ENCODE assay signal across 16 mouse cellular contexts in the genomic region with DNA sequence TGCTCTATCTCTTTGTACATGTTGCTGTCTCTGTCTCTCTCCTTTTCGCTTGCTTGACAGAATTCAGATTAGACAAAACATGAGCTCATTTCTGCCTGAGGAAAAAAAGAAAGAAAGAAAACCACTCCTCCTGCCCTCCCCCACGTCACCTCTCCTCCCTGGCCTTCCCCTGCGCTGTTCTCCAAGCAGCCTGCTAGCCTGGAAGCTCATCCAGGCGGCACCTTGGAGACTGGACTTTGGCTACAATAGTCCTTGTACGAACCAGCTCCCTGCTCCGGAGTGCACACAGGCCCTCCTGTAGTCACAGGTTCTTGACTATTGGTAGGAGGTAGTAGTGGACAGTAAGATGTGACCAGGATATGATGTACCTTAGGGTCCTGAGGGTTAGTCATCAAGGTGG.
DNase-seq lines count a peak whose midpoint lies in the region; ATAC-seq and TF ChIP-seq lines count a peak whose summit lies in the region.
"Had no signal": no experiment of that assay in that cellular context is flagged by ENCODE, and none has a peak within 500 bp of the region (broad histone marks: within the 10 kb centered on the region; RNA-seq: fewer than 3 reads in every experiment).

No protein-coding gene starts in this region.

- H3K36me3 ChIP-seq in heart, embryonic 12.5 days = no peaks in the 10 kb centered on the region
- H3K36me3 ChIP-seq in intestine, embryonic 14.5 days (ENCODE audit: control insufficient read depth, insufficient read depth, low read length) = no peaks in the 10 kb centered on the region
- H3K36me3 ChIP-seq in kidney, embryonic 15.5 days = no peaks in the 10 kb centered on the region
- no peaks in the 10 kb centered on the region for H3K36me3 ChIP-seq in limb, embryonic 14.5 days (ENCODE audit: control insufficient read depth, insufficient read depth, low read length)
- H3K36me3 ChIP-seq: limb, embryonic 13.5 days; midbrain, embryonic 15.5 days; neural tube, embryonic 12.5 days had no signal

- H3K27ac ChIP-seq in heart, embryonic 12.5 days (ENCODE audit: poor library complexity, severe bottlenecking) = no peak overlapping the region
- H3K27ac ChIP-seq in intestine, embryonic 14.5 days (ENCODE audit: low read depth) = no peak overlapping the region
- peak overlapping the region; percentile 65 for H3K27ac ChIP-seq in kidney, embryonic 15.5 days
- H3K27ac ChIP-seq in limb, embryonic 14.5 days (replicated peaks; ENCODE audit: low read depth, low read length) = peak overlapping the region; percentile 13; the same call in 1 of the 2 replicates
- H3K27ac ChIP-seq: limb, embryonic 13.5 days; midbrain, embryonic 15.5 days; neural tube, embryonic 12.5 days; stomach, postnatal 0 days had no signal

- H3K9me3 ChIP-seq in heart, embryonic 12.5 days (replicated peaks) = no peaks in the 10 kb centered on the region
- no peaks in the 10 kb centered on the region for H3K9me3 ChIP-seq in intestine, embryonic 14.5 days (ENCODE audit: control insufficient read depth, low read length)
- no peaks in the 10 kb centered on the region for H3K9me3 ChIP-seq in kidney, embryonic 15.5 days (replicated peaks)
- no peaks in the 10 kb centered on the region for H3K9me3 ChIP-seq in limb, embryonic 14.5 days (ENCODE audit: control insufficient read depth, low read length)
- H3K9me3 ChIP-seq: limb, embryonic 13.5 days; midbrain, embryonic 15.5 days; neural tube, embryonic 12.5 days had no signal

- H3K4me1 ChIP-seq in heart, embryonic 12.5 days (replicated peaks) = no peaks in the 10 kb centered on the region; the same call in 1 of the 2 replicates
- 0 out of 2 replicates have a peak, but pooled peaks cover 3% of the 10 kb centered on the region for H3K4me1 ChIP-seq in intestine, embryonic 14.5 days (replicated peaks; ENCODE audit: control insufficient read depth, insufficient read depth, low read length)
- H3K4me1 ChIP-seq in kidney, embryonic 15.5 days = peaks cover 30% of the 10 kb centered on the region
- peaks cover 20% of the 10 kb centered on the region for H3K4me1 ChIP-seq in limb, embryonic 14.5 days (ENCODE audit: control insufficient read depth, insufficient read depth, low read length)
- H3K4me1 ChIP-seq: midbrain, embryonic 15.5 days; neural tube, embryonic 12.5 days had no signal

- no peak overlapping the region for H3K4me2 ChIP-seq in heart, embryonic 12.5 days
- no peak overlapping the region for H3K4me2 ChIP-seq in intestine, embryonic 14.5 days (ENCODE audit: low read length)
- no peak overlapping the region for H3K4me2 ChIP-seq in kidney, embryonic 15.5 days
- H3K4me2 ChIP-seq in limb, embryonic 14.5 days (replicated peaks; ENCODE audit: low read depth, low read length, severe bottlenecking) = no peak overlapping the region
- H3K4me2 ChIP-seq: limb, embryonic 13.5 days; midbrain, embryonic 15.5 days; neural tube, embryonic 12.5 days had no signal

- DNase-seq in heart, adult 11 months = peak; percentile 22
- peak; percentile 32 for DNase-seq in intestine, embryonic 14.5 days (ENCODE audit: low spot score)
- DNase-seq in limb, embryonic 14.5 days (ENCODE audit: low spot score) = no peak
- no peak for DNase-seq in left cerebral cortex, adult 9 months (ENCODE audit: low spot score in 2 of 2)
- no peak for DNase-seq in gastrocnemius, postnatal 4 days (ENCODE audit: low spot score in 2 of 2)
- DNase-seq: adrenal gland, postnatal 14 days; heart, postnatal 36 days; lung, adult 2 months had no signal

- peaks cover 40% of the 10 kb centered on the region for H3K27me3 ChIP-seq in heart, embryonic 12.5 days (replicated peaks)
- no peaks in the 10 kb centered on the region for H3K27me3 ChIP-seq in intestine, embryonic 14.5 days (replicated peaks; ENCODE audit: control insufficient read depth, insufficient read depth, low read length)
- H3K27me3 ChIP-seq in kidney, embryonic 15.5 days = peaks cover 68% of the 10 kb centered on the region
- no peaks in the 10 kb centered on the region; the same call in 1 of the 2 replicates for H3K27me3 ChIP-seq in limb, embryonic 14.5 days (ENCODE audit: control insufficient read depth, insufficient read depth, low read length)

- TF ChIP-seq POLR2A in limb, embryonic 14.5 days (IDR thresholded peaks at IDR 0.05; ENCODE audit: borderline replicate concordance, extremely low read depth, insufficient read depth, insufficient read length) = no peak

- H3K9ac ChIP-seq in heart, embryonic 12.5 days = no peak overlapping the region
- H3K9ac ChIP-seq in intestine, embryonic 14.5 days (ENCODE audit: low read length) = no peak overlapping the region
- H3K9ac ChIP-seq in kidney, embryonic 15.5 days = no peak overlapping the region
- H3K9ac ChIP-seq in limb, embryonic 14.5 days (ENCODE audit: low read depth, low read length, severe bottlenecking) = no peak overlapping the region
- H3K9ac ChIP-seq: limb, embryonic 13.5 days; midbrain, embryonic 15.5 days; neural tube, embryonic 12.5 days had no signal

- WGBS in heart, embryonic 12.5 days = 65% methylated on average over 6 of the region's 6 CpGs
- 63% methylated on average over 6 of the region's 6 CpGs for WGBS in intestine, embryonic 14.5 days
- 50% methylated on average over 6 of the region's 6 CpGs for WGBS in kidney, embryonic 15.5 days
- WGBS in limb, embryonic 14.5 days = 66% methylated on average over 6 of the region's 6 CpGs

- no peak for ATAC-seq in heart, embryonic 12.5 days (ENCODE audit: insufficient number of reproducible peaks, low FRiP score)
- ATAC-seq in intestine, embryonic 14.5 days (replicated peaks; ENCODE audit: low FRiP score, low TSS enrichment, low read depth) = no peak
- ATAC-seq in kidney, embryonic 15.5 days (replicated peaks; ENCODE audit: low FRiP score) = peak; percentile 47; the same call in 1 of the 2 replicates
- ATAC-seq in limb, embryonic 14.5 days (ENCODE audit: low FRiP score, low read depth) = no peak
- ATAC-seq: inflammation-experienced regulatory T-cells, adult 6 months; midbrain, embryonic 15.5 days had no signal

- H3K4me3 ChIP-seq in heart, embryonic 12.5 days = no peak overlapping the region
- no peak overlapping the region for H3K4me3 ChIP-seq in intestine, embryonic 14.5 days (ENCODE audit: low read depth, low read length)
- no peak overlapping the region for H3K4me3 ChIP-seq in kidney, embryonic 15.5 days (replicated peaks)
- H3K4me3 ChIP-seq in limb, embryonic 14.5 days (replicated peaks; ENCODE audit: low read length) = no peak overlapping the region
- H3K4me3 ChIP-seq: erythroblast, embryonic 14.5 days; limb, embryonic 13.5 days; midbrain, embryonic 15.5 days; neural tube, embryonic 12.5 days had no signal

Comparison
In these comparisons a context has a peak if more than half of its experiments do, and no peak if none do; other contexts are left out.
1. DNase-seq: peak in heart, adult 11 months (single experiment) and intestine, embryonic 14.5 days (single experiment); none in limb, embryonic 14.5 days (single experiment), left cerebral cortex, adult 9 months (0 of 2) and gastrocnemius, postnatal 4 days (0 of 2).
2. H3K27ac ChIP-seq: peak in kidney, embryonic 15.5 days (single experiment) and limb, embryonic 14.5 days (single experiment); none in heart, embryonic 12.5 days (single experiment) and intestine, embryonic 14.5 days (single experiment).